In genomic region chr5:143917418-143917817, GRCm38 (mm10) we compare ENCODE assay signal across 8 mouse cellular contexts. TPM values are rescaled to one million over a fixed set of nuclear protein-coding genes. Genes with fewer than 3 reads are reported as not detected.
DNase-seq lines count a peak whose midpoint lies in the region.

No protein-coding gene starts in this region.

- 32% methylated on average over 5 of the region's 5 CpGs for WGBS in large intestine, adult 2 months

- intact Hi-C loops in heart, postnatal 25 days (cut with DNase I): loop anchor here (2.0 kb wide), 1 partner anchor 185 kb away; the partner anchor contains the start of gene Usp42

- peak; percentile 56 for DNase-seq in heart, adult 8-10 months (ENCODE audit: low spot score)
- no peak for DNase-seq in heart, postnatal 25 days (ENCODE audit: low spot score)
- peak; percentile 62 to 63 for DNase-seq in B cell, adult 2 months
- DNase-seq in adipocyte (ENCODE audit: low spot score): peak; percentile 83
- DNase-seq in fibroblast of lung, adult 2 months (ENCODE audit: low read depth): peak; percentile 61
- peak; percentile 57 for DNase-seq in large intestine, adult 2 months (ENCODE audit: low read depth, low spot score)
- DNase-seq in skeletal muscle tissue, adult 2 months (ENCODE audit: low read depth, low spot score): peak; percentile 50
- DNase-seq in frontal cortex, postnatal 10 days (ENCODE audit: low spot score in 2 of 2): no peak

RNA-seq across cellular contexts. Expression of gene Pms2, which starts 7.7 kb away (rescaled TPM):
- total RNA-seq in heart, adult 8-10 months (2022): 1 to 10 TPM; 2.7 to 5.1 (median 3.6) TPM
- 1 to 10 TPM; 3.8 to 3.9 TPM for total RNA-seq in heart, postnatal 25 days (2021)
- 2.5 and 3.2 TPM in 2 replicates for polyA plus RNA-seq in large intestine, adult 2 months (2012; rRNA removed)

RNA-seq across cellular contexts. Expression of gene Aimp2, which starts 7.8 kb away (rescaled TPM):
- total RNA-seq in heart, adult 8-10 months (2022): 10 to 100 TPM; 29.4 to 31.0 (median 30.9) TPM
- 10 to 100 TPM; 34.9 to 35.0 TPM for total RNA-seq in heart, postnatal 25 days (2021)
- polyA plus RNA-seq in large intestine, adult 2 months (2012; rRNA removed): 66.4 and 69.0 TPM in 2 replicates

RNA-seq across cellular contexts. Expression of gene Gm42421, which starts 10.6 kb away (rescaled TPM):
- total RNA-seq in heart, adult 8-10 months (2022): under 1 TPM in 1 of 4 experiments, not detected in 3; 0.47 TPM
- total RNA-seq in heart, postnatal 25 days (2021): not detected
- polyA plus RNA-seq in large intestine, adult 2 months (2012; rRNA removed): not detected in 2 replicates

RNA-seq across cellular contexts. Expression of gene Rsph10b, which starts 15.4 kb away (rescaled TPM):
- under 1 TPM; 0.13 to 0.37 (median 0.25) TPM for total RNA-seq in heart, adult 8-10 months (2022)
- total RNA-seq in heart, postnatal 25 days (2021): under 1 TPM; 0.10 to 0.39 TPM
- polyA plus RNA-seq in large intestine, adult 2 months (2012; rRNA removed): 0.07 and 0.21 TPM in 2 replicates

RNA-seq across cellular contexts. Expression of gene Ankrd61, which starts 19.9 kb away (rescaled TPM):
- not detected for total RNA-seq in heart, adult 8-10 months (2022)
- total RNA-seq in heart, postnatal 25 days (2021): not detected
- polyA plus RNA-seq in large intestine, adult 2 months (2012; rRNA removed): 0.10 and 0.18 TPM in 2 replicates

Comparison
In these comparisons a context has a peak if more than half of its experiments do, and no peak if none do; other contexts are left out.
1. DNase-seq: peak in heart, adult 8-10 months (single experiment), B cell, adult 2 months (2 of 2), adipocyte (single experiment), fibroblast of lung, adult 2 months (single experiment), large intestine, adult 2 months (single experiment) and skeletal muscle tissue, adult 2 months (single experiment); none in heart, postnatal 25 days (single experiment) and frontal cortex, postnatal 10 days (0 of 2).